Mouse (Mus musculus) kidney, adult 2 months (tissue): ENCODE results near the gene Ppp6r3.

Source experiments
- CTCF ChIP-seq: fragments of 200-500 bp; conservative IDR thresholded peaks from 2 replicates; pipeline ENCODE4 v1.5.1; 2011; ENCODE audit warnings: low read depth, mild to moderate bottlenecking, control low read depth, low read length, moderate library complexity, mixed read lengths; ENCODE audit not compliant: insufficient read depth, insufficient read length
- POLR2A ChIP-seq: fragments of 200-500 bp; IDR thresholded peaks from one replicate; pipeline ENCODE4 v1.6.1; 2011; ENCODE audit warnings: low read depth, low read length, control low read depth

GRCm38 (mm10) chr19:3612534-3613273 is 37.2 kb upstream of the Ppp6r3 start:
- TF ChIP-seq CTCF (no peak), POLR2A (no peak)
